8 mouse cellular contexts compared by ENCODE assay signal in the genomic region with DNA sequence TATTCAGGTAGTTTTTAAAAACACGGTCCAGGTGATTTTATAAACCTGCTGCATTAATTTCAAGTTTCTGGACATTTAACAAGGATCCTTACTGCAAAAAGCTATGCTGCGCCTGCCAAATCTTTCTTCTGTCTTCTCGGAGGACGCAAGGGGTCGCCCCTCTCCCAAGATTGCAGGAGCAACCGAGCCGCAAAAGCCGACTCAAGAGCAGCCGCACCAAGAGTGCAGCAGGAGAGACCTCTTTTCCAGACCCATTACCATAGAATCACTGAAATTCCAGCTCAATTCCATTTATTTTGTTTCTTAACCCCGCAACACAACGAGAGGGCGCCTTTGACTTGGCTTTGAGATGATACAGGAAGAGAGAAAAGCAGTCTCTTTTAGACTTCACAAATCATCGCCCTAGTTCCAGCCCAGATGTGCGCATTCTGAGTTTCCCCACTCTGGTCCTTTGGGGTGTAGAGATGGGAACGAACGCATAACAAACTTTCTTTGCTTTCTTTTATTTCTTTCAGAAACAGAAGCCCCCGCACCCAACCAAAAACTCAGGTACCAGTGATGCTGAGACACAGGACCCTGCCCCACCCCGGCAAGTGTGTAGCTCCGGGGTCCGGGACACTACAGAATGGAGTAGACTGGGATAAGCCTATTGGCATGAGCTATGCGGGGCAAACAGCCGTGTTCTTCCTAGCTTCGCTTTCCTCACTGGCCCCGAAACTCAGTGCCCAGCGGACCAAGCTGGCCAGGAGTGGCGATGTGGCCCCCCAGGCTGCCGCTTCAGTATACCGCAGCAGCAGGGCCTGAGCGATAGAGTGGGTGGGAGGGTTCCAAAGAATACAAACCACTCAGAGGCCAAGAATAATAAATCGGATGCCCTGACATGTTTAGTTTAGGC. TPM values are rescaled to one million over a fixed set of nuclear protein-coding genes. Genes with fewer than 3 reads are reported as not detected.
DNase-seq lines count a peak whose midpoint lies in the region; ATAC-seq lines count a peak whose summit lies in the region.

No protein-coding gene starts in this region.

- ATAC-seq in intestine, embryonic 16.5 days, result peak; percentile 67
- peak; percentile 57; the same call in 1 of the 2 replicates for ATAC-seq in megakaryocyte-erythroid progenitor cell, adult 5-6 weeks (replicated peaks; ENCODE audit: low FRiP score, low TSS enrichment, poor library complexity, severe bottlenecking)
- ATAC-seq in monocyte, adult 5-6 weeks (replicated peaks; ENCODE audit: insufficient number of reproducible peaks, low FRiP score, low TSS enrichment, poor library complexity, severe bottlenecking), result no peak

- peak overlapping the region; percentile 79 for H3K4me3 ChIP-seq in embryonic facial prominence, embryonic 10.5 days
- H3K4me3 ChIP-seq in intestine, embryonic 16.5 days (ENCODE audit: low read length), result peak overlapping the region; percentile 73

- intact Hi-C loops in left cerebral cortex, postnatal 14 days (cut with DNase I), result loop anchor here (5.0 to 10.0 kb wide), 3 partner anchors 562 to 1004 kb away; no protein-coding TSS in a partner anchor

- no peaks in the 10 kb centered on the region for H3K36me3 ChIP-seq in embryonic facial prominence, embryonic 10.5 days (replicated peaks)
- no peaks in the 10 kb centered on the region for H3K36me3 ChIP-seq in intestine, embryonic 16.5 days (ENCODE audit: control insufficient read depth, insufficient read depth, low read length)

- peak; percentile 78 to 81 for DNase-seq in adrenal gland, postnatal 36 days
- DNase-seq in embryonic facial prominence, embryonic 10.5 days (ENCODE audit: low spot score), result peak; percentile 86
- DNase-seq in heart, adult 11 months, result peak; percentile 91
- peak; percentile 83 to 90 for DNase-seq in left cerebral cortex, postnatal 14 days (ENCODE audit: low spot score in 2 of 2)
- peak; percentile 85 for DNase-seq in right cerebral cortex, postnatal 25 days

- peaks cover 29% of the 10 kb centered on the region for H3K4me1 ChIP-seq in embryonic facial prominence, embryonic 10.5 days
- peaks cover 11% of the 10 kb centered on the region; the same call in 1 of the 2 replicates for H3K4me1 ChIP-seq in intestine, embryonic 16.5 days (ENCODE audit: control insufficient read depth, insufficient read depth, low read length)

- H3K9ac ChIP-seq in intestine, embryonic 16.5 days (ENCODE audit: low read depth, low read length), result peak overlapping the region; percentile 63

- H3K4me2 ChIP-seq in intestine, embryonic 16.5 days (ENCODE audit: low read depth, low read length), result peak overlapping the region; percentile 89

- WGBS in embryonic facial prominence, embryonic 10.5 days, result 1% methylated on average over 30 of the region's 30 CpGs
- 1% methylated on average over 30 of the region's 30 CpGs for WGBS in intestine, embryonic 16.5 days

- H3K27ac ChIP-seq in embryonic facial prominence, embryonic 10.5 days (replicated peaks), result peak overlapping the region; percentile 70
- peak overlapping the region; percentile 14; the same call in 1 of the 2 replicates for H3K27ac ChIP-seq in intestine, embryonic 16.5 days (ENCODE audit: low read length)

- no peaks in the 10 kb centered on the region for H3K9me3 ChIP-seq in embryonic facial prominence, embryonic 10.5 days
- no peaks in the 10 kb centered on the region for H3K9me3 ChIP-seq in intestine, embryonic 16.5 days (ENCODE audit: control insufficient read depth, low read length)

- peaks cover 41% of the 10 kb centered on the region for H3K27me3 ChIP-seq in embryonic facial prominence, embryonic 10.5 days (replicated peaks; ENCODE audit: low read depth, poor library complexity, severe bottlenecking)
- H3K27me3 ChIP-seq in intestine, embryonic 16.5 days (replicated peaks; ENCODE audit: control insufficient read depth, insufficient read depth, low read length), result peaks cover 2% of the 10 kb centered on the region; the same call in 1 of the 2 replicates

RNA-seq across cellular contexts. Expression of a gene that starts 2.6 kb away (rescaled TPM):
- 10 to 100 TPM in 1 of 2 experiments, 1 to 10 TPM in 1; 9.4 to 14.6 TPM for total RNA-seq in adrenal gland, postnatal 36 days (2021)
- 5.6 TPM in 2 replicates for polyA plus RNA-seq in embryonic facial prominence, embryonic 10.5 days (2016; fragmentation: Nextera tagmentation; extraction: Ambion mirVana)
- polyA plus RNA-seq in intestine, embryonic 16.5 days (2015; fragmentation: Nextera tagmentation; extraction: Ambion mirVana), result 9.1 and 9.3 TPM in 2 replicates
- total RNA-seq in left cerebral cortex, postnatal 14 days (2021), result 10 to 100 TPM; 11.3 to 11.9 TPM
- not detected in 2 replicates for total RNA-seq in megakaryocyte-erythroid progenitor cell, adult 5-6 weeks (2014; fragmentation: Nextera tagmentation)
- total RNA-seq in megakaryocyte-erythroid progenitor cell, adult 5-6 weeks (2017), result not detected in 2 replicates
- total RNA-seq in monocyte, adult 5-6 weeks (2017), result not detected in 3 replicates

Comparison
In these comparisons a context has a peak if more than half of its experiments do, and no peak if none do; other contexts are left out.
1. RNA of a gene that starts 2.6 kb away (total RNA-seq): 9.4 to 14.6 TPM in adrenal gland, postnatal 36 days and 11.3 to 11.9 TPM in left cerebral cortex, postnatal 14 days; not detected in megakaryocyte-erythroid progenitor cell, adult 5-6 weeks and not detected in monocyte, adult 5-6 weeks; every median in the first group is over 10 times any median in the second.
2. Peak in every context shown above with its lines, with median percentiles within 50 percentile points of each other: DNase-seq.